In the genomic region with DNA sequence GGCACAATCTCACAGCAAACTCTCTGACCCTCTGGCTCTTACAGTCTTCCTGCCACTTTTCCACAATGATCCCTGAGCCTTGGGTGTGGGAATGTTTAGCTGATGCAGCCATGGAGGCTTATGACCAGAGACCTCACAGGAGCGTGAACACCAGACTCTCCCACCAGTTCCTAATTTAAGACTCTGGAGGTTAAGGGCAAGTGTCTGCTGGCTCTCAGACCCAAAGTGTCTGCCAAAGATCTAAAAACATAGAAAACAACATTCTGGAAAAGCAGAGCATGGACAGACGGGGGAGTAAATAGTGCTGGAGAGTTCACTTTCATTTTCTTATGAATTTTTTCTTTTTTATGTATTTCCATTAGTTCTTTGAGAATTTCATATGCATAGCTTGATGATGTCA, we compare ENCODE assay signal across 20 mouse cellular contexts.
DNase-seq lines count a peak whose midpoint lies in the region; ATAC-seq and TF ChIP-seq lines count a peak whose summit lies in the region.
"Had no signal": no experiment of that assay in that cellular context is flagged by ENCODE, and none has a peak within 500 bp of the region (broad histone marks: within the 10 kb centered on the region; RNA-seq: fewer than 3 reads in every experiment).

No protein-coding gene starts in this region.

- no peaks in the 10 kb centered on the region for H3K27me3 ChIP-seq in liver, adult 2 months (ENCODE audit: control insufficient read depth, insufficient read depth, low read length)
- H3K27me3 ChIP-seq in liver, embryonic 11.5 days (replicated peaks; ENCODE audit: control insufficient read depth, insufficient read depth, low read length), result no peaks in the 10 kb centered on the region
- H3K27me3 ChIP-seq: forebrain, embryonic 13.5 days; hindbrain, embryonic 15.5 days; liver, embryonic 12.5 days; neural tube, embryonic 12.5 days had no signal

- no peak overlapping the region for H3K9ac ChIP-seq in liver, adult 2 months (ENCODE audit: low read depth, low read length)
- no peak overlapping the region for H3K9ac ChIP-seq in liver, embryonic 11.5 days (ENCODE audit: low read depth, low read length)
- H3K9ac ChIP-seq: forebrain, embryonic 13.5 days; hindbrain, embryonic 15.5 days; liver, embryonic 12.5 days; neural tube, embryonic 12.5 days had no signal

- H3K9me3 ChIP-seq in liver, embryonic 11.5 days (ENCODE audit: control insufficient read depth, low read length), result no peaks in the 10 kb centered on the region
- H3K9me3 ChIP-seq: forebrain, embryonic 13.5 days; hindbrain, embryonic 15.5 days; neural tube, embryonic 12.5 days had no signal

- WGBS in liver, adult 2 months, result 82% methylated on average over 2 of the region's 2 CpGs
- 83% methylated on average over 2 of the region's 2 CpGs for WGBS in liver, embryonic 11.5 days

- no peaks in the 10 kb centered on the region for H3K4me1 ChIP-seq in liver, adult 2 months (ENCODE audit: control insufficient read depth, insufficient read depth, low read length)
- H3K4me1 ChIP-seq in liver, embryonic 11.5 days (replicated peaks; ENCODE audit: control insufficient read depth, insufficient read depth, low read length), result no peaks in the 10 kb centered on the region
- H3K4me1 ChIP-seq: forebrain, embryonic 13.5 days; hindbrain, embryonic 15.5 days; liver, embryonic 12.5 days; neural tube, embryonic 12.5 days had no signal

- H3K27ac ChIP-seq in liver, adult 2 months (replicated peaks; ENCODE audit: insufficient read depth, low read depth, low read length), result no peak overlapping the region
- no peak overlapping the region for H3K27ac ChIP-seq in liver, embryonic 11.5 days (ENCODE audit: low read depth, low read length)
- H3K27ac ChIP-seq: forebrain, embryonic 13.5 days; hindbrain, embryonic 15.5 days; liver, embryonic 12.5 days; macrophage; neural tube, embryonic 12.5 days had no signal

- no peaks in the 10 kb centered on the region for H3K36me3 ChIP-seq in liver, adult 2 months (ENCODE audit: control insufficient read depth, insufficient read depth, low read length)
- H3K36me3 ChIP-seq in liver, embryonic 11.5 days (ENCODE audit: control insufficient read depth, insufficient read depth, low read length), result no peaks in the 10 kb centered on the region
- H3K36me3 ChIP-seq: G1E; hindbrain, embryonic 15.5 days; liver, embryonic 12.5 days; neural tube, embryonic 12.5 days had no signal

- TF ChIP-seq POLR2A in liver, adult 2 months (IDR thresholded peaks at IDR 0.05; ENCODE audit: extremely low read depth, insufficient read depth, low read length), result no peak

- H3K79me2 ChIP-seq in liver, adult 2 months (ENCODE audit: control insufficient read depth, insufficient read depth, low read length), result no peaks in the 10 kb centered on the region

- no peak overlapping the region for H3K4me3 ChIP-seq in liver, adult 2 months (ENCODE audit: insufficient read depth, low read depth, low read length)
- H3K4me3 ChIP-seq in liver, embryonic 11.5 days (ENCODE audit: low read depth, low read length), result no peak overlapping the region
- H3K4me3 ChIP-seq: forebrain, embryonic 13.5 days; hindbrain, embryonic 15.5 days; liver, embryonic 12.5 days; neural tube, embryonic 12.5 days had no signal

- TF ChIP-seq CTCF in liver, adult 2 months (IDR thresholded peaks at IDR 0.05; ENCODE audit: low read depth, low read length), result no peak

- no peak overlapping the region for H3K4me2 ChIP-seq in liver, embryonic 11.5 days
- H3K4me2 ChIP-seq: forebrain, embryonic 13.5 days; hindbrain, embryonic 15.5 days; liver, embryonic 12.5 days; midbrain, embryonic 11.5 days; neural tube, embryonic 12.5 days had no signal

- no peak for ATAC-seq in liver, embryonic 11.5 days (replicated peaks; ENCODE audit: low FRiP score)
- ATAC-seq: CD4-positive, CD25-positive, alpha-beta regulatory T cell, adult 4 months; forebrain, embryonic 13.5 days; intestine, embryonic 16.5 days; liver, embryonic 12.5 days had no signal

- peak; percentile 6 to 25 for DNase-seq in adrenal gland, adult (ENCODE audit: inconsistent age in 2 of 2, low spot score in 1 of 2)
- no peak for DNase-seq in adrenal gland, adult 18-20 months (ENCODE audit: low spot score in 2 of 2)
- peak; percentile 12 for DNase-seq in liver, adult 2 months (ENCODE audit: extremely low read depth, low read depth, low spot score)
- DNase-seq in liver, embryonic 11.5 days (ENCODE audit: low spot score), result no peak
- DNase-seq in kidney, adult 18-20 months, result peak; percentile 17
- DNase-seq in kidney, postnatal 14 days, result peak; percentile 57
- DNase-seq in frontal cortex, adult 2 months (ENCODE audit: extremely low spot score in 1 of 2, low spot score in 1 of 2), result no peak
- DNase-seq in layer of hippocampus, postnatal 10 days (ENCODE audit: low spot score in 2 of 2), result no peak
- DNase-seq: cerebellum, postnatal 25 days; layer of hippocampus, adult 9-11 months; thymus, postnatal 4 days had no signal

Comparison
In these comparisons a context has a peak if more than half of its experiments do, and no peak if none do; other contexts are left out.
1. DNase-seq: peak in adrenal gland, adult (2 of 2), liver, adult 2 months (single experiment), kidney, adult 18-20 months (single experiment) and kidney, postnatal 14 days (single experiment); none in adrenal gland, adult 18-20 months (0 of 2), liver, embryonic 11.5 days (single experiment), frontal cortex, adult 2 months (0 of 2) and layer of hippocampus, postnatal 10 days (0 of 2).